Mouse (Mus musculus) E14TG2a.4 (cell line): Measurements from ENCODE around the gene Ell.

ENCODE experiments used
- CTCF ChIP-seq: conservative IDR thresholded peaks from 2 replicates; pipeline ENCODE4 v1.5.1; 2014; ENCODE audit warnings: low read length
- NANOG ChIP-seq: IDR thresholded peaks from 2 replicates; pipeline ENCODE4 v1.6.1; 2014; ENCODE audit warnings: borderline replicate concordance, low read length, mixed read lengths

GRCm38 (mm10) chr8:70541081-70541480, 1.8 kb downstream of the Ell start:
- TF ChIP-seq CTCF (no peak), NANOG (no peak)
